Mouse (Mus musculus): ENCODE results near the gene Apon. TPM values are rescaled to one million over a fixed set of nuclear protein-coding genes. Genes with fewer than 3 reads are reported as not detected.

Gene Apon
- not detected for polyA plus RNA-seq (2014; fragmentation: Illumina TruSeq; extraction: RNeasy Lipid Tissue Mini Kit (QIAGEN cat#74804); ENCODE audit: insufficient read depth, low read depth, low replicate concordance)

GRCm38 (mm10) chr10:128253677-128254255, at the start of gene Apon:
Gene Apon, plus strand, starts transcription at chr10:128254096.

GRCm38 (mm10) chr10:128211390-128212108, 42.3 kb upstream of the Apon start, which contains the start of gene Spryd4:
Gene Spryd4, minus strand, starts transcription at chr10:128211807.

GRCm38 (mm10) chr10:128225538-128225937, 28.4 kb upstream of the Apon start, which contains the start of gene Mip:
Gene Mip, plus strand, starts transcription at chr10:128225838.

GRCm38 (mm10) chr10:128231697-128232419, 22.0 kb upstream of the Apon start, which contains the start of gene Timeless:
Gene Timeless, plus strand, starts transcription at chr10:128232065.

GRCm38 (mm10) chr10:128268371-128268770, 14.5 kb downstream of the Apon start, which contains the start of gene Apof:
Gene Apof, plus strand, starts transcription at chr10:128268671.

GRCm38 (mm10) chr10:128270287-128270841, 16.5 kb downstream of the Apon start, which contains the start of gene Stat2:
Gene Stat2, plus strand, starts transcription at chr10:128270559.

GRCm38 (mm10) chr10:128298702-128299171, 44.8 kb downstream of the Apon start, which contains the start of gene Il23a:
Gene Il23a, minus strand, starts transcription at chr10:128298752.

GRCm38 (mm10) chr10:128303126-128304021, 49.5 kb downstream of the Apon start, which contains the start of gene Pan2:
Gene Pan2, plus strand, starts transcription at chr10:128303335.

Other genes with a start within 250 kb of the Apon start
- gene Hsd17b6, start 246.5 kb upstream of the Apon start, polyA plus RNA-seq (2014; fragmentation: Illumina TruSeq; extraction: RNeasy Lipid Tissue Mini Kit (QIAGEN cat#74804); ENCODE audit: insufficient read depth, low read depth, low replicate concordance) = not detected
- gene Prim1, start 238.9 kb upstream of the Apon start, polyA plus RNA-seq (2014; fragmentation: Illumina TruSeq; extraction: RNeasy Lipid Tissue Mini Kit (QIAGEN cat#74804); ENCODE audit: insufficient read depth, low read depth, low replicate concordance) = 6.5 TPM
- 825 TPM for gene Naca, start 218.5 kb upstream of the Apon start, polyA plus RNA-seq (2014; fragmentation: Illumina TruSeq; extraction: RNeasy Lipid Tissue Mini Kit (QIAGEN cat#74804); ENCODE audit: insufficient read depth, low read depth, low replicate concordance)
- 115 TPM for gene Ptges3, start 195.1 kb upstream of the Apon start, polyA plus RNA-seq (2014; fragmentation: Illumina TruSeq; extraction: RNeasy Lipid Tissue Mini Kit (QIAGEN cat#74804); ENCODE audit: insufficient read depth, low read depth, low replicate concordance)
- gene Atp5b, start 170.8 kb upstream of the Apon start, polyA plus RNA-seq (2014; fragmentation: Illumina TruSeq; extraction: RNeasy Lipid Tissue Mini Kit (QIAGEN cat#74804); ENCODE audit: insufficient read depth, low read depth, low replicate concordance) = 646 TPM
- 8.5 TPM for gene Baz2a, start 162.5 kb upstream of the Apon start, polyA plus RNA-seq (2014; fragmentation: Illumina TruSeq; extraction: RNeasy Lipid Tissue Mini Kit (QIAGEN cat#74804); ENCODE audit: insufficient read depth, low read depth, low replicate concordance)
- gene Rbms2, start 73.8 kb upstream of the Apon start, polyA plus RNA-seq (2014; fragmentation: Illumina TruSeq; extraction: RNeasy Lipid Tissue Mini Kit (QIAGEN cat#74804); ENCODE audit: insufficient read depth, low read depth, low replicate concordance) = 47.3 TPM
- 0.59 TPM for gene Gls2, start 59.6 kb upstream of the Apon start, polyA plus RNA-seq (2014; fragmentation: Illumina TruSeq; extraction: RNeasy Lipid Tissue Mini Kit (QIAGEN cat#74804); ENCODE audit: insufficient read depth, low read depth, low replicate concordance)
- gene Spryd4, start 42.3 kb upstream of the Apon start, polyA plus RNA-seq (2014; fragmentation: Illumina TruSeq; extraction: RNeasy Lipid Tissue Mini Kit (QIAGEN cat#74804); ENCODE audit: insufficient read depth, low read depth, low replicate concordance) = 8.9 TPM
- gene Mip, start 28.3 kb upstream of the Apon start, polyA plus RNA-seq (2014; fragmentation: Illumina TruSeq; extraction: RNeasy Lipid Tissue Mini Kit (QIAGEN cat#74804); ENCODE audit: insufficient read depth, low read depth, low replicate concordance) = not detected
- 10.7 TPM for gene Timeless, start 22.0 kb upstream of the Apon start, polyA plus RNA-seq (2014; fragmentation: Illumina TruSeq; extraction: RNeasy Lipid Tissue Mini Kit (QIAGEN cat#74804); ENCODE audit: insufficient read depth, low read depth, low replicate concordance)
- gene Apof, start 14.6 kb downstream of the Apon start, polyA plus RNA-seq (2014; fragmentation: Illumina TruSeq; extraction: RNeasy Lipid Tissue Mini Kit (QIAGEN cat#74804); ENCODE audit: insufficient read depth, low read depth, low replicate concordance) = 0.19 TPM
- 11.8 TPM for gene Stat2, start 16.5 kb downstream of the Apon start, polyA plus RNA-seq (2014; fragmentation: Illumina TruSeq; extraction: RNeasy Lipid Tissue Mini Kit (QIAGEN cat#74804); ENCODE audit: insufficient read depth, low read depth, low replicate concordance)
- gene Il23a, start 44.7 kb downstream of the Apon start, polyA plus RNA-seq (2014; fragmentation: Illumina TruSeq; extraction: RNeasy Lipid Tissue Mini Kit (QIAGEN cat#74804); ENCODE audit: insufficient read depth, low read depth, low replicate concordance) = not detected
- gene Pan2, start 49.2 kb downstream of the Apon start, polyA plus RNA-seq (2014; fragmentation: Illumina TruSeq; extraction: RNeasy Lipid Tissue Mini Kit (QIAGEN cat#74804); ENCODE audit: insufficient read depth, low read depth, low replicate concordance) = 7.8 TPM
- 144 TPM for gene Cnpy2, start 68.4 kb downstream of the Apon start, polyA plus RNA-seq (2014; fragmentation: Illumina TruSeq; extraction: RNeasy Lipid Tissue Mini Kit (QIAGEN cat#74804); ENCODE audit: insufficient read depth, low read depth, low replicate concordance)
- 59.3 TPM for gene Cs, start 83.6 kb downstream of the Apon start, polyA plus RNA-seq (2014; fragmentation: Illumina TruSeq; extraction: RNeasy Lipid Tissue Mini Kit (QIAGEN cat#74804); ENCODE audit: insufficient read depth, low read depth, low replicate concordance)
- 24.4 TPM for gene Coq10a, start 114.9 kb downstream of the Apon start, polyA plus RNA-seq (2014; fragmentation: Illumina TruSeq; extraction: RNeasy Lipid Tissue Mini Kit (QIAGEN cat#74804); ENCODE audit: insufficient read depth, low read depth, low replicate concordance)
- 3.1 TPM for gene Ankrd52, start 123.0 kb downstream of the Apon start, polyA plus RNA-seq (2014; fragmentation: Illumina TruSeq; extraction: RNeasy Lipid Tissue Mini Kit (QIAGEN cat#74804); ENCODE audit: insufficient read depth, low read depth, low replicate concordance)
- gene Slc39a5, start 147.1 kb downstream of the Apon start, polyA plus RNA-seq (2014; fragmentation: Illumina TruSeq; extraction: RNeasy Lipid Tissue Mini Kit (QIAGEN cat#74804); ENCODE audit: insufficient read depth, low read depth, low replicate concordance) = not detected
- gene Nabp2, start 157.4 kb downstream of the Apon start, polyA plus RNA-seq (2014; fragmentation: Illumina TruSeq; extraction: RNeasy Lipid Tissue Mini Kit (QIAGEN cat#74804); ENCODE audit: insufficient read depth, low read depth, low replicate concordance) = 47.4 TPM
- 22.4 TPM for gene Rnf41, start 157.6 kb downstream of the Apon start, polyA plus RNA-seq (2014; fragmentation: Illumina TruSeq; extraction: RNeasy Lipid Tissue Mini Kit (QIAGEN cat#74804); ENCODE audit: insufficient read depth, low read depth, low replicate concordance)
- gene Smarcc2, start 205.2 kb downstream of the Apon start, polyA plus RNA-seq (2014; fragmentation: Illumina TruSeq; extraction: RNeasy Lipid Tissue Mini Kit (QIAGEN cat#74804); ENCODE audit: insufficient read depth, low read depth, low replicate concordance) = 27.3 TPM
- 2,837 TPM for gene Myl6, start 240.0 kb downstream of the Apon start, polyA plus RNA-seq (2014; fragmentation: Illumina TruSeq; extraction: RNeasy Lipid Tissue Mini Kit (QIAGEN cat#74804); ENCODE audit: insufficient read depth, low read depth, low replicate concordance)
- 1.4 TPM for gene Myl6b, start 244.6 kb downstream of the Apon start, polyA plus RNA-seq (2014; fragmentation: Illumina TruSeq; extraction: RNeasy Lipid Tissue Mini Kit (QIAGEN cat#74804); ENCODE audit: insufficient read depth, low read depth, low replicate concordance)

All from lung, adult 10 weeks (tissue).